Comparison of ENCODE assay signal across 8 mouse cellular contexts in genomic region chr13:32213702-32214452, GRCm38 (mm10).
DNase-seq lines count a peak whose midpoint lies in the region; ATAC-seq and TF ChIP-seq lines count a peak whose summit lies in the region.

No protein-coding gene starts in this region.

- intact Hi-C loops in gastrocnemius, adult 2 months (cut with DNase I) = loop anchor here (5.0 kb wide), 1 partner anchor 257 kb away; no protein-coding TSS in a partner anchor

- TF ChIP-seq CTCF in gastrocnemius, adult 2 months (IDR thresholded peaks at IDR 0.05) = peak; percentile 84

- DNase-seq in gastrocnemius, adult 2 months = no peak
- no peak for DNase-seq in gastrocnemius, adult 8-10 months (ENCODE audit: low spot score in 2 of 2)
- DNase-seq in CD4-positive, CD25-positive, alpha-beta regulatory T cell, adult 2 months (ENCODE audit: low read depth, low spot score) = peak; percentile 43
- peak; percentile 16 to 40 for DNase-seq in cerebellum, postnatal 25 days
- DNase-seq in heart, adult 9 months (ENCODE audit: low spot score in 2 of 2) = peak; percentile 30 to 45
- DNase-seq in kidney, postnatal 4 days = peak; percentile 10 to 21
- no peak for DNase-seq in spleen, postnatal 4 days (ENCODE audit: low spot score in 2 of 2)

- no peak overlapping the region for H3K4me3 ChIP-seq in gastrocnemius, adult 2 months
- H3K4me3 ChIP-seq in midbrain, embryonic 16.5 days (ENCODE audit: low read depth, low read length) = no peak overlapping the region

- ATAC-seq in midbrain, embryonic 16.5 days = peak; percentile 79

- 61% methylated on average over 9 of the region's 9 CpGs for WGBS in midbrain, embryonic 16.5 days

- no peak overlapping the region for H3K9ac ChIP-seq in midbrain, embryonic 16.5 days (ENCODE audit: low read depth, low read length)

- no peaks in the 10 kb centered on the region for H3K27me3 ChIP-seq in midbrain, embryonic 16.5 days (ENCODE audit: control insufficient read depth, insufficient read depth, low read depth, low read length)

- no peak overlapping the region for H3K4me2 ChIP-seq in midbrain, embryonic 16.5 days (ENCODE audit: low read length)

- no peaks in the 10 kb centered on the region for H3K4me1 ChIP-seq in midbrain, embryonic 16.5 days (ENCODE audit: control insufficient read depth, insufficient read depth, low read length)

- H3K36me3 ChIP-seq in midbrain, embryonic 16.5 days (ENCODE audit: control insufficient read depth, insufficient read depth, low read length) = no peaks in the 10 kb centered on the region

- no peaks in the 10 kb centered on the region for H3K9me3 ChIP-seq in midbrain, embryonic 16.5 days (replicated peaks; ENCODE audit: control insufficient read depth, low read length, poor library complexity, severe bottlenecking)

- no peak overlapping the region for H3K27ac ChIP-seq in gastrocnemius, adult 2 months
- H3K27ac ChIP-seq in midbrain, embryonic 16.5 days (ENCODE audit: low read length) = no peak overlapping the region

Comparison
In these comparisons a context has a peak if more than half of its experiments do, and no peak if none do; other contexts are left out.
1. DNase-seq: peak in CD4-positive, CD25-positive, alpha-beta regulatory T cell, adult 2 months (single experiment), cerebellum, postnatal 25 days (2 of 2), heart, adult 9 months (2 of 2) and kidney, postnatal 4 days (2 of 2); none in gastrocnemius, adult 2 months (single experiment), gastrocnemius, adult 8-10 months (0 of 2) and spleen, postnatal 4 days (0 of 2).